Mouse (Mus musculus): ENCODE measurements around the gene Ttpal. TPM values are rescaled to one million over a fixed set of nuclear protein-coding genes. Genes with fewer than 3 reads are reported as not detected.

The Ttpal gene
- polyA plus RNA-seq, 1 experiment from 2014 or later, result 45.3 TPM

DNA sequence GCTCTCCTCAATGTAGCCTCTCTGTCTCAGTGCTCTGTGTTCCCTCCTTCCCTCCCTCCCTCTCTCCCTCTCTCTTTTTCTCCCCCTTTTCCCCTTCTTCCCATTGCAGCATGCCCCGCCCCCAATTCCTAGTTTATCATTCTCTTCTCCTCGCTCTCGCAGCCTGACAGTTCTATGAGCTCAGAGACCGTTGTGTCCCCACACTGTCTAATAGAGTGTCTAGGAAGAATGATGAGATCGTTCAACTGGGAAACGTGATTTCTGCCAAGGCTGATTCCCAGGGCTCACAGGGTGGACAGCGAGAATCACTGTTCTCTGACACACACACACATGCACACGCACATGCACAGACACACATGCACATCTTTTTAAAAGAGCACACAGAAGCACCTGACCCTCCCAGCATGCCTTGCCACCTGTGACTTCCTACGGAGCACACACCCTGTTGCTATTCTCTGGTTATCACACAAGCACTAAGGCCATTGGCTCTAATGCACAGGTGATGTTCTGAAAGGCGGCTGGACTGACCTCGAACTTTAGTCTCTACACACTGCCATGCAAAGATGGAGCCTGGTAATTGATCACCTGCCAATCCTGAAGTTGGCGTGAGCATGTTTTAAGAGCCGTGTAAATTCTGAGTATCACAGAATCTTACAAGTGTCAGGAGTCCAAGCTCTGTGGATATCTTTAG lies 40.7 kb upstream of the Ttpal start:
- DNase-seq (ENCODE audit: low spot score) (no peak), ATAC-seq (replicated peaks; ENCODE audit: insufficient number of reproducible peaks, low FRiP score, low TSS enrichment, low read depth) (no peak)
- Histone ChIP-seq H3K9ac (replicated peaks; ENCODE audit: low read length) (no peak overlapping the region), H3K36me3 (replicated peaks; ENCODE audit: control insufficient read depth, insufficient read depth, low read depth, low read length) (no peaks in the 10 kb centered on the region), H3K4me1 (ENCODE audit: control insufficient read depth, insufficient read depth, low read length) (no peaks in the 10 kb centered on the region), H3K27me3 (ENCODE audit: control insufficient read depth, insufficient read depth, low read length) (no peaks in the 10 kb centered on the region), H3K9me3 (replicated peaks; ENCODE audit: control insufficient read depth, low read length) (no peaks in the 10 kb centered on the region), H3K4me2 (ENCODE audit: low read depth, low read length) (no peak overlapping the region), H3K27ac (replicated peaks; ENCODE audit: low read depth, low read length) (no peak overlapping the region), H3K4me3 (ENCODE audit: low read depth, low read length) (no peak overlapping the region)
- 84% methylated on average over 13 of the region's 13 CpGs for whole genome bisulfite sequencing

GRCm38 (mm10) chr2:163564646-163565045 lies 37.5 kb upstream of the Ttpal start:
- H3K9me3 ChIP-seq (replicated peaks; ENCODE audit: control insufficient read depth, low read length), result no peaks in the 10 kb centered on the region
- no peak overlapping the region for H3K27ac ChIP-seq (replicated peaks; ENCODE audit: low read depth, low read length)
- ATAC-seq (replicated peaks; ENCODE audit: insufficient number of reproducible peaks, low FRiP score, low TSS enrichment, low read depth) (no peak), DNase-seq (ENCODE audit: low spot score) (peak; percentile 75)
- H3K4me3 ChIP-seq (ENCODE audit: low read depth, low read length), result no peak overlapping the region
- H3K9ac ChIP-seq (replicated peaks; ENCODE audit: low read length), result no peak overlapping the region
- WGBS, result 33% methylated on average over 8 of the region's 8 CpGs
- no peak overlapping the region for H3K4me2 ChIP-seq (ENCODE audit: low read depth, low read length)
- no peaks in the 10 kb centered on the region for H3K4me1 ChIP-seq (ENCODE audit: control insufficient read depth, insufficient read depth, low read length)
- H3K36me3 ChIP-seq (replicated peaks; ENCODE audit: control insufficient read depth, insufficient read depth, low read depth, low read length), result no peaks in the 10 kb centered on the region
- H3K27me3 ChIP-seq (ENCODE audit: control insufficient read depth, insufficient read depth, low read length), result no peaks in the 10 kb centered on the region

DNA sequence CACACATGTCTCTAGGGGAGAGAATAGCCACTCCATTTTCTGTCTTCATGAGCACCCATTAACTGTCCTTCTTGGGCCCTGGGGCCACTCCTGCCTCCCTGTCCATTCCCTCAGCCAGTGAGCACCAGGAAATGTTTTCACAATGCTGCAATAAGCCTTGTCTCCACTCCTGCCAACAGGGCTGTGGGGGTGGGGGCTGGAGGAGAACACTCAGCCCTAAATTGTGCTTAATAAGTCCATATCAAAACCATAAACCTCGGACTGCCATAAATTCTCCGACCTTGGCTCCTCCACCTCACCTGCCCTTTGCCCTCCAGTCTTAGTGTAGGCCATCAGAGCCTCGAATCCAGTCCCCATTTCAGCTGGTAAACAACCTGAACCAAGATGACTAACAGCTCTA lies 27.8 kb upstream of the Ttpal start:
- DNase-seq (ENCODE audit: low spot score) (no peak), ATAC-seq (replicated peaks; ENCODE audit: insufficient number of reproducible peaks, low FRiP score, low TSS enrichment, low read depth) (no peak)
- no peak overlapping the region for H3K9ac ChIP-seq (replicated peaks; ENCODE audit: low read length)
- 80% methylated on average over 3 of the region's 3 CpGs for WGBS
- no peaks in the 10 kb centered on the region for H3K4me1 ChIP-seq (ENCODE audit: control insufficient read depth, insufficient read depth, low read length)
- no peak overlapping the region for H3K4me2 ChIP-seq (ENCODE audit: low read depth, low read length)
- H3K9me3 ChIP-seq (replicated peaks; ENCODE audit: control insufficient read depth, low read length), result no peaks in the 10 kb centered on the region
- H3K27me3 ChIP-seq (ENCODE audit: control insufficient read depth, insufficient read depth, low read length), result no peaks in the 10 kb centered on the region
- no peak overlapping the region for H3K4me3 ChIP-seq (ENCODE audit: low read depth, low read length)
- no peaks in the 10 kb centered on the region for H3K36me3 ChIP-seq (replicated peaks; ENCODE audit: control insufficient read depth, insufficient read depth, low read depth, low read length)
- H3K27ac ChIP-seq (replicated peaks; ENCODE audit: low read depth, low read length), result no peak overlapping the region

DNA sequence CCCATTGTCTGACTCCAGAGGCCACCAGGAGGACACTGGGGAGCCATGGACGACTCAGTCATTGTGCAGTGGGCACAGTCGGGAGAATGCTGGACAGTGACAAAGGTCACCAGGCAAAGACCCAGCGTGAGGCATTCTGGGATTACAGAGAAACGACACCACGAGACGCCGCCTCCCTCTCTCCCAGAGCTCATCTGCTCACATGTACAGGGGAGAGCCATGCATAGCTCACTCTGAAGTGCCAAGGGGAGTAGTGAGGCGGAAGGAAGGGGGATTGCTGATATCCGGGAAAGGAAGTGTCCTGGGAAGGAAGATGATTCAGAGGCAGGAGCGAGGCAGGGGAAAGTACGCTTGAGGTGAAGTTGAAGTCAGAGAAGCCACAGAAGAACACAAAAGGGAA lies 26.9 kb upstream of the Ttpal start:
- H3K27ac ChIP-seq (replicated peaks; ENCODE audit: low read depth, low read length), result no peak overlapping the region
- H3K27me3 ChIP-seq (ENCODE audit: control insufficient read depth, insufficient read depth, low read length), result no peaks in the 10 kb centered on the region
- H3K4me2 ChIP-seq (ENCODE audit: low read depth, low read length), result no peak overlapping the region
- ATAC-seq (replicated peaks; ENCODE audit: insufficient number of reproducible peaks, low FRiP score, low TSS enrichment, low read depth), result no peak
- H3K9me3 ChIP-seq (replicated peaks; ENCODE audit: control insufficient read depth, low read length), result no peaks in the 10 kb centered on the region
- H3K9ac ChIP-seq (replicated peaks; ENCODE audit: low read length), result no peak overlapping the region
- no peak for DNase-seq (ENCODE audit: low spot score)
- no peak overlapping the region for H3K4me3 ChIP-seq (ENCODE audit: low read depth, low read length)
- no peaks in the 10 kb centered on the region for H3K36me3 ChIP-seq (replicated peaks; ENCODE audit: control insufficient read depth, insufficient read depth, low read depth, low read length)
- no peaks in the 10 kb centered on the region for H3K4me1 ChIP-seq (ENCODE audit: control insufficient read depth, insufficient read depth, low read length)
- WGBS, result 46% methylated on average over 11 of the region's 11 CpGs

- H3K36me3 ChIP-seq (replicated peaks; ENCODE audit: control insufficient read depth, insufficient read depth, low read depth, low read length), result no peaks in the 10 kb centered on the region
Measured at GRCm38 (mm10) chr2:163577986-163578385, 24.1 kb upstream of the Ttpal start.

GRCm38 (mm10) chr2:163580069-163580945 lies 21.8 kb upstream of the Ttpal start:
- WGBS, result 83% methylated on average over 13 of the region's 13 CpGs
- H3K27ac ChIP-seq (replicated peaks; ENCODE audit: low read depth, low read length), result no peak overlapping the region
- no peak overlapping the region for H3K4me2 ChIP-seq (ENCODE audit: low read depth, low read length)
- H3K9ac ChIP-seq (replicated peaks; ENCODE audit: low read length), result no peak overlapping the region
- no peaks in the 10 kb centered on the region for H3K4me1 ChIP-seq (ENCODE audit: control insufficient read depth, insufficient read depth, low read length)
- no peak overlapping the region for H3K4me3 ChIP-seq (ENCODE audit: low read depth, low read length)
- ATAC-seq (replicated peaks; ENCODE audit: insufficient number of reproducible peaks, low FRiP score, low TSS enrichment, low read depth) (no peak), DNase-seq (ENCODE audit: low spot score) (no peak)
- no peaks in the 10 kb centered on the region for H3K36me3 ChIP-seq (replicated peaks; ENCODE audit: control insufficient read depth, insufficient read depth, low read depth, low read length)
- no peaks in the 10 kb centered on the region for H3K9me3 ChIP-seq (replicated peaks; ENCODE audit: control insufficient read depth, low read length)
- no peaks in the 10 kb centered on the region for H3K27me3 ChIP-seq (ENCODE audit: control insufficient read depth, insufficient read depth, low read length)

More at GRCm38 (mm10) chr2:163577986-163578385, 24.1 kb upstream of the Ttpal start:
- Histone ChIP-seq H3K27me3 (ENCODE audit: control insufficient read depth, insufficient read depth, low read length) (no peaks in the 10 kb centered on the region), H3K9me3 (replicated peaks; ENCODE audit: control insufficient read depth, low read length) (no peaks in the 10 kb centered on the region), H3K9ac (replicated peaks; ENCODE audit: low read length) (no peak overlapping the region), H3K4me2 (ENCODE audit: low read depth, low read length) (no peak overlapping the region), H3K4me3 (ENCODE audit: low read depth, low read length) (no peak overlapping the region), H3K27ac (replicated peaks; ENCODE audit: low read depth, low read length) (no peak overlapping the region), H3K4me1 (ENCODE audit: control insufficient read depth, insufficient read depth, low read length) (no peaks in the 10 kb centered on the region)
- ATAC-seq (replicated peaks; ENCODE audit: insufficient number of reproducible peaks, low FRiP score, low TSS enrichment, low read depth) (no peak), DNase-seq (ENCODE audit: low spot score) (no peak)
- 83% methylated on average over 2 of the region's 2 CpGs for WGBS

- no peak overlapping the region for H3K27ac ChIP-seq (replicated peaks; ENCODE audit: low read depth, low read length)
- H3K9ac ChIP-seq (replicated peaks; ENCODE audit: low read length), result no peak overlapping the region
- H3K4me1 ChIP-seq (ENCODE audit: control insufficient read depth, insufficient read depth, low read length), result no peaks in the 10 kb centered on the region
- DNase-seq (ENCODE audit: low spot score) (no peak), ATAC-seq (replicated peaks; ENCODE audit: insufficient number of reproducible peaks, low FRiP score, low TSS enrichment, low read depth) (no peak)
- H3K4me3 ChIP-seq (ENCODE audit: low read depth, low read length), result no peak overlapping the region
- H3K4me2 ChIP-seq (ENCODE audit: low read depth, low read length), result no peak overlapping the region
- no peaks in the 10 kb centered on the region for H3K9me3 ChIP-seq (replicated peaks; ENCODE audit: control insufficient read depth, low read length)
- H3K27me3 ChIP-seq (ENCODE audit: control insufficient read depth, insufficient read depth, low read length), result no peaks in the 10 kb centered on the region
- WGBS, result 93% methylated on average over 10 of the region's 10 CpGs
- no peaks in the 10 kb centered on the region for H3K36me3 ChIP-seq (replicated peaks; ENCODE audit: control insufficient read depth, insufficient read depth, low read depth, low read length)
Measured at GRCm38 (mm10) chr2:163583226-163584087, 18.7 kb upstream of the Ttpal start.
